Mouse (Mus musculus) NIH3T3 (cell line): ENCODE measurements at regions not wholly inside any gene's neighbourhood (a gene's known extent, or its start where the extent isn't known, plus 50 kb on each side); places are given as distances from the start of the nearest gene placed in this dataset.

Experiments used
- DNase-seq: peaks from one replicate; pipeline ENCODE4 v3.0.0-alpha.2; 2012; ENCODE audit warnings: low read depth

DNA sequence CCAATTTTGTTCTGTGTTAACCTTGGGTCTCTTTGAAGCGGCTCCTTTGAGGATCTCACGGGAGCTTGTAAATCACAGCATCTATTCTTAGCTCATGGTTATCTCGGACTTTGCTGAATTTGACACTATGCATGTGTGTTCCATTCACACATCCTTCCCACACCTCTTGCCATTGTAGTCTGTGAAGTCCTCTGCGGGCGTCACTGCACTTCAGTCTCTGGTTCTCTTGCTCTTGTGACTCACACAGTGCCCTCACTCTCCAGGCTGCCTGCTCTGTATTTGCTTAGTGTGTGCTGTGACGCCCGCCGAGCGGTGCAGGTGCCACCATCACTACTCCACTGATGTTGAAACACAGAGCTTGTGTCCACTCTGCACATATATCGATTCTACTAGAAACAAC is 1271.2 kb downstream of the Synb start:
- DNase-seq = no peak

DNA sequence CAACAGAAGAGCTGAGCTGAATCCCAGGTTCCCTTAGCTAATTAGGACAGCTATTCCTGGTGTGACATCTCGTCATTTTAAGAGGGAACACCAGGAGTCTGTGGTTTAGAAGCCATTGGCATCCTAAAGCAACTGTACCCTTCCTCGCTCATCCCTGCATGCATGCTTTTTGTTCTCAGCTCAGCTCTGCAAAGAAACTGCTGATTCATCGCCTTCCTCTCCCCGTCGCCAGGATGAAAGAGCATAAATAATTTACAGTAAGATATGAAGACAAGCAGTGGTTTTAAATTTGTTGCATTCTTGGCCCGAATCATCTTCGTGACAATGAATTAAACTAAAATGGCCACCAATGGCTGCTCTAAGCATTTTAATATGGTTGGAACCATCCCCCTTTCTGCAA is 1272.9 kb downstream of the Synb start:
- no peak for DNase-seq

DNA sequence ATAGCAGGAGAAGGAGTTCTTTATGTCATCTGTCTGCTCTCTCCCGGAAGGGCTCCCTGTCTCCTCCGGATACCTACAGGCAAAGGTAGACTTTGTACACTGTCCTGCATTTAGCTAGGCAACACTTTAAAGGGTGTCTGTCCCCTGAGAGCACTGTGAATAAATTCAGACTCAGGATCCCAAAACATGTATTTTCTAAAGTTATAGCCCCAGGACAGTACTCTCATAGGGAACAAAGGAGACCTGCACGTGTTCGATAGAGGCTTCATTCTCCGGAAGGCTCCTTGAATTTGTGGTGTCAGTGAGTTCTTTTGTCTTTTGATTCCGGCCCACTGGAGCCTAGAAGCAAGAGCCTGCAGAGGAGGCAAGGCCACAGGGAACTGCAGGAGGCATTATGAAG is 1273.3 kb downstream of the Synb start:
- DNase-seq = no peak

DNA sequence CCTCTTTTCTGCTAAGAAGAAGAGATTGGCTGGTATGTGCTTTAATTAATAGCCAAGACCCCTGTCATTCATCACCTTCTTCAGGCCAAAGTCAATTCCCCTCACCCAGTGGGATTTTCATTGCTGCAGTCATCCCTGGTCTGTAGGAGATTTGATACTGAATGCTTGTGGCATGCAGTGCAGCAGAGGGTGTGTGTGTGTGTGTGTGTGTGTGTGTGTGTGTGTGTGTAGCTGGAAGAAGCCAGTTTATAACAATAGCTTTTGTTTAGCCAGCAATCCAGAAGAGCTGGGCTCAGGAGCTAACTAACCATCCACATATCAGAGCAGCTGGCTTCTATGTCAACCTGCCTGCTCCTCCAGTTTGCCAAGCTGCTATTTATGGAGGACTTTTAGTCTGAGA is 1275.4 kb downstream of the Synb start:
- DNase-seq = no peak

GRCm38 (mm10) chr14:67996790-67997417 is 1297.2 kb downstream of the Synb start:
- no peak for DNase-seq

- no peak for DNase-seq
Observed at GRCm38 (mm10) chr14:67993611-67994051, 1300.5 kb downstream of the Synb start.

DNA sequence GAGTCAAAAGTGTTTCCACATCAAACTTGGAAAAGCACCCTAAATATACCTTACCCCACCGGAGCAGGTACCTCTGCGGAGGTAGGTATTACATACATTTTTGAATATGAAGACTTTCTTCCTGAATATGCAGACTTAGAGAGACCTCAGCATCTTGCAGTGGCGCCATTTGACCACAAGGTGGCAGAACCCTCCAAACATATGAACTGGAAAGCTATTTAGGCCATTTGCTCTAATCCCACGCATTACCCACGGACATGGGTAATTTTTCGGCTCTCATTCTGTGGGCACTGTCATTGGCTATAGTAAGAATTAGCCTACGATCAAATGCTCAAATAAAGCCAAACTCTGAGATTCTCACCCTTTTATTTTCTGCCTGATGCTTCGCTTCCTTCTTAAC is 1301.0 kb downstream of the Synb start:
- DNase-seq = peak; percentile 84

GRCm38 (mm10) chr14:67992088-67992487 is 1302.0 kb downstream of the Synb start:
- no peak for DNase-seq

DNA sequence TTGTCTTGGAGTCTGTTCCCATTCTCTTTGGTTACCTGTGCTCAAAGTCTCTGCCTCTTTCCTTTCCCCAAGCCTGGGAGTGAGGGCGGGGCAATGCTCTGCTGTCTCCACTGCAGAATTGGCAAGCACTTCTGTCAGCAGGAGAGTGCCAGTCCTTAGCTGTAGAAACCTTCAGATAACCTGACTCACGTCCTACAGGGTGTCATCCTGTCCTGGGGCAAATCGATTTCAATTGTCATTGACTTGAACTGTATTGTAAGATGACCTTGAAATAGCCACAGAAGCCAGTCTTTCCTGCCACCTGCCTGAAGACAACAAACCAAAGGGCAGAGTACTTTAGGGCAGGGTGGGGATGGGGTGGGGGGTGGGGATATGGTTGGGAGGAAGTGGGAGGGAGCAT is 1303.8 kb downstream of the Synb start:
- DNase-seq = no peak
